Mouse (Mus musculus) liver, postnatal 0 days (tissue): ENCODE data around the gene Grm7.

Experiments
- CTCF ChIP-seq: sonication (generic); IDR thresholded peaks from 2 replicates; pipeline ENCODE4 v1.5.1; 2016; ENCODE audit warnings: antibody characterized with exemption, low read depth
- EP300 ChIP-seq: IDR thresholded peaks from 2 replicates; pipeline ENCODE4 v1.6.1; 2016; ENCODE audit warnings: antibody characterized with exemption, low read depth, mild to moderate bottlenecking

DNA sequence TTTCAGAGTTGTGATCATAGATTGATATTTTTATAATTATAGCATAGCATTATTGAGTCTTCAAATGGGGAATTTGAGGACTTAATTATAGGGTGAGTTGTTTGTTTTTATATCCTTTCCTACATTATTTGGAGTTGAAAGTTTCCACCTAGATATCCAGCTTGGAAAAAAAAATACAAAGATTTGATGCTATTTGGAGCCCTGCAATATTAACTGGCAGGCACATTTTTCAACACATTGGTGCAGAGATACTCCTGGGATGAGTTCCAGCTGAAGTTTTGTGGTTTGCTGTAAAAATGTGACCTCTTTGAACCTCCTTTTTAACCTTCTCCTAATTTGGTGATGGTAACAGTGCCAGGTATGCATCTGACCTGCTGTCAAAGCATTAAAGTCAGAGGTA lies 802.5 kb downstream of the Grm7 start:
- TF ChIP-seq CTCF: no peak
- no peak for TF ChIP-seq EP300
